Mouse (Mus musculus): ENCODE measurements around the gene Gm20696.

- TF ChIP-seq CTCF (IDR thresholded peaks at IDR 0.05; ENCODE audit: borderline replicate concordance, insufficient read depth, low read depth, low read length) (no peak), POLR2A (IDR thresholded peaks at IDR 0.05; ENCODE audit: borderline replicate concordance, insufficient read depth, low read length) (no peak)
These were observed 369.1 kb downstream of the Gm20696 start for GRCm38 (mm10) chr6:99297535-99297934.

Data from cerebellum, adult 2 months (tissue).